Mouse (Mus musculus) midbrain, embryonic 10.5 days (tissue): ENCODE results near the gene Patl2. TPM values are rescaled to one million over a fixed set of nuclear protein-coding genes. Genes with fewer than 3 reads are reported as not detected.
"Not testable (repeated sequence)": the region's sequence is repeated elsewhere in the genome, so short reads cannot be mapped to it uniquely, and the experiment has no call there.

ENCODE experiments used
- DNase-seq: peaks from one replicate; pipeline ENCODE4 v3.0.0-alpha.2; 2017; ENCODE audit warnings: low spot score
- H3K27ac ChIP-seq: fragments of 300-500 bp; sonication (generic); replicated peaks from 2 replicates; pipeline ENCODE4 v1.5.1; 2016; ENCODE audit warnings: mild to moderate bottlenecking
- H3K27me3 ChIP-seq: fragments of 300-500 bp; sonication (generic); 2 replicates; pipeline ENCODE4 v1.6.1; 2016; ENCODE audit warnings: low read depth, mild to moderate bottlenecking; ENCODE audit not compliant: poor library complexity, severe bottlenecking
- H3K36me3 ChIP-seq: fragments of 300-500 bp; sonication (generic); 2 replicates; pipeline ENCODE4 v1.6.1; 2016; ENCODE audit warnings: mild to moderate bottlenecking, moderate library complexity
- H3K4me1 ChIP-seq: fragments of 300-500 bp; sonication (generic); 2 replicates; pipeline ENCODE4 v1.6.1; 2016
- H3K4me3 ChIP-seq: fragments of 300-500 bp; sonication (generic); 2 replicates; pipeline ENCODE4 v1.5.1; 2016; ENCODE audit warnings: mild to moderate bottlenecking, moderate library complexity
- H3K9me3 ChIP-seq: fragments of 300-500 bp; sonication (generic); replicated peaks from 2 replicates; pipeline ENCODE4 v1.6.1; 2016; ENCODE audit warnings: mild to moderate bottlenecking
- WGBS: fragments of 180-500 bp; shearing (Covaris S2); methylation state at CpG from one replicate; pipeline ENCODE4 v1.1.7; 2016; 5-methylcytosine and 5-hydroxymethylcytosine counted together
- polyA plus RNA-seq: library from polyadenylated mRNA; unstranded; fragments of >200 nt; fragmentation: Nextera tagmentation; extraction: Ambion mirVana; gene quantifications from 2 replicates; pipeline ENCODE4 v1.2.1, GENCODE M21; 2016

Patl2 gene
- not detected in 2 replicates for polyA plus RNA-seq

- 83% methylated on average over 17 of the region's 17 CpGs for whole genome bisulfite sequencing
- no peak within 1 kb of the TSS for H3K27ac ChIP-seq
- DNase-seq, result no peak
- no peaks in the 10 kb centered on the region for H3K36me3 ChIP-seq
- no peak within 1 kb of the TSS for H3K4me3 ChIP-seq
- H3K4me1 ChIP-seq, result no peaks in the 10 kb centered on the region
- no peaks in the 10 kb centered on the region for H3K9me3 ChIP-seq
- no peaks in the 10 kb centered on the region for H3K27me3 ChIP-seq
Measured at GRCm38 (mm10) chr2:122186106-122186505, at the start of gene Patl2, which contains the start of gene Terb2. Gene Patl2, minus strand, starts transcription at chr2:122186189. Gene Terb2, plus strand, starts transcription at chr2:122186272.

DNA sequence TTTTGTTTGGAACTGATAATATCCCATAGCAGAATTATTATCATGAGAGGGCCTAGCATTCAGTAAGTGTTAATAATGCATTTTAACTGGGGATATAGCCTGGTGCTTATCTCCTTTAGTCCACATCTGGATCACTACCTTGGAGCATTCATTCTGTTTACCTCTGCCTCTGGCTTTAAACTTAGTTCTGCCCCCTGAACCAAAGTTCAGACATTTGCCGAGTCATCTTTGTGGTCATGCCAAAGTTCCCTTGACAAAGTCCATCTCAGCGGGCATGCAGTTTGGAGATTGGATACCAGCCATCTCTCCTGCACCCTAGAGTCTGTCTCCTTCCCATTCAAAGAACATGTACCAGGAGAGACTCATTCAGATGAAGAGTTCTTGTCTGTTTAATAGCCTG is 49.4 kb upstream of the Patl2 start:
- peak overlapping the region; percentile 66 for H3K4me3 ChIP-seq
- no peaks in the 10 kb centered on the region for H3K9me3 ChIP-seq
- no peaks in the 10 kb centered on the region for H3K36me3 ChIP-seq
- H3K4me1 ChIP-seq, result peaks cover 14% of the 10 kb centered on the region
- WGBS, result 86% methylated on average over 2 of the region's 2 CpGs
- no peak overlapping the region for H3K27ac ChIP-seq
- DNase-seq, result no peak
- H3K27me3 ChIP-seq, result peaks cover 10% of the 10 kb centered on the region

- under 1% methylated on average over 35 of the region's 35 CpGs for WGBS
- Histone ChIP-seq H3K9me3 (no peaks in the 10 kb centered on the region), H3K4me3 (peak within 1 kb of the TSS; percentile 66), H3K36me3 (no peaks in the 10 kb centered on the region), H3K27me3 (peaks cover 10% of the 10 kb centered on the region), H3K4me1 (peaks cover 14% of the 10 kb centered on the region), H3K27ac (peak within 1 kb of the TSS; percentile 84)
- peak; percentile 95 for DNase-seq
Measured at GRCm38 (mm10) chr2:122234611-122235288, 48.8 kb upstream of the Patl2 start, which contains the start of gene Sord. Gene Sord, plus strand, starts transcription at chr2:122234749.

DNA sequence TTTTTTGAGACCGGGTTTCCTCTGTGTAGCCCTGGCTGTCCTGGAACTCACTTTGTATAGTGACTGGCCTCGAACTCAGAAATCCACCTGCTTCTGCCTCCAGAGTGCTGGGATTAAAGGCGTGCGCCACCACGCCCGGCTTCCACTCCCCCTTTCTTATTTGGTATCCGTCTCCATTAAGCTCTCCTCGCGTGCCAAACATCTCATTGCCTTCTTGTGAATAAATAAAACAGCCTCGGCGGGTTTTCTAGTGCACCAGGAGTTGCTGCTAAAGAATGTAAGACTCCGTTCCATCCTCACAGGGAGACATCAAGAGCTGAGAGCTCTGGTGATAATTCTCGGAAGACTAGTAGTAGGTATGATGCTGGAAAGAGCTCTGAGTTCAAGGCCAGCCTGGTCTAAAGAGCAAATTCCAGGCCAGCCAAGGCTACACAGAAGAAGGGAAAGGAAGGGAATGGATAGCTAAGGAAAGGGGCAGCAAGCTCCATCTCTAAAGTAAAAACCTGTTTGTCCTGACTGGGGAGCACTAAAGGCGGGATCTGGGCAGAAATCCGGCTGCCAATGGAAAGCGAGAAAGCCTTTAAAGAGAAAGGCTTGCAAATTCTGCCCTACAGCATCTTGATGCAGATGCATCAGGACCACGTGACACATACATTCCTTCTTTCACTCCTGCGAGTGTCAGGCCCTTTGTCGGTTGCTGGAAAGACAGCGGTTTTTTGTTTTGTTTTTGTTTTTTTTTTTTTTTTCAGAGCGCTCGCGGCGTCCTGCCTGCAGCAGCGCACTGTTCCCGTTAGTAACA is 48.0 kb upstream of the Patl2 start:
- Histone ChIP-seq H3K27ac (peak overlapping the region; percentile 84), H3K36me3 (no peaks in the 10 kb centered on the region), H3K4me1 (peaks cover 14% of the 10 kb centered on the region), H3K9me3 (no peaks in the 10 kb centered on the region), H3K27me3 (peaks cover 10% of the 10 kb centered on the region), H3K4me3 (peak overlapping the region; percentile 66)
- peak; percentile 62 for DNase-seq
- 8% methylated on average over 26 of the region's 26 CpGs for WGBS

GRCm38 (mm10) chr2:122233341-122233740 is 47.4 kb upstream of the Patl2 start:
- Histone ChIP-seq H3K36me3 (no peaks in the 10 kb centered on the region), H3K9me3 (no peaks in the 10 kb centered on the region), H3K4me3 (no peak overlapping the region), H3K27me3 (peaks cover 10% of the 10 kb centered on the region), H3K4me1 (peaks cover 14% of the 10 kb centered on the region), H3K27ac (no peak overlapping the region)
- 59% methylated on average over 5 of the region's 5 CpGs for WGBS
- DNase-seq, result no peak

DNA sequence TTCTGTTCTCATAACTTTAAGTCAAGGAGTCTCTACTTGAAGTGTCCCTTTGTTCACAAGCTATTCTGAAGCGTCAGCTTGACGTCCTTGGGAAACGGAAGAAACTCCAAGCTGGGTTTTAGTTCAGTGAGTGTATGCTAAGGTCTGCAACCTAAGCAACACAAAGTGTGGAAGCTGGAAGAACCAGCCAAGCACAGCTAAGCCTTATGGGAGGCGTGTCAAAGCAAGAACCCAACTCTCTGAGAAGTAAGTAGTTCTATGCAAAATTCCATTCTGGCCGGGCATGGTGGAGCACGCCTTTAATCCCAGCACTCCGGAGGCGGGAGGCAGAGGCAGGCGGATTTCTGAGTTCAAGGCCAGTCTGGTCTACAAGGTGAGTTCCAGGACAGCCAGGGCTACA is 45.6 kb upstream of the Patl2 start:
- 77% methylated on average over 9 of the region's 9 CpGs for WGBS
- H3K4me3 ChIP-seq, result no peak overlapping the region
- no peak overlapping the region for H3K27ac ChIP-seq
- no peaks in the 10 kb centered on the region for H3K9me3 ChIP-seq
- peaks cover 14% of the 10 kb centered on the region for H3K4me1 ChIP-seq
- peaks cover 10% of the 10 kb centered on the region for H3K27me3 ChIP-seq
- no peak for DNase-seq
- H3K36me3 ChIP-seq, result no peaks in the 10 kb centered on the region

- no peaks in the 10 kb centered on the region for H3K36me3 ChIP-seq
- peaks cover 12% of the 10 kb centered on the region for H3K4me1 ChIP-seq
- WGBS, result 83% methylated on average over 6 of the region's 6 CpGs
- no peak for DNase-seq
- H3K27me3 ChIP-seq, result peaks cover 1% of the 10 kb centered on the region
- no peaks in the 10 kb centered on the region for H3K9me3 ChIP-seq
- H3K4me3 ChIP-seq, result no peak overlapping the region
- no peak overlapping the region for H3K27ac ChIP-seq
Measured at GRCm38 (mm10) chr2:122230395-122230794, 44.4 kb upstream of the Patl2 start.

- Histone ChIP-seq H3K4me1 (no peaks in the 10 kb centered on the region), H3K36me3 (no peaks in the 10 kb centered on the region), H3K9me3 (no peaks in the 10 kb centered on the region), H3K4me3 (no peak overlapping the region), H3K27me3 (no peaks in the 10 kb centered on the region), H3K27ac (no peak overlapping the region)
- DNase-seq, result no peak
Measured at GRCm38 (mm10) chr2:122223654-122224053, 37.7 kb upstream of the Patl2 start.

DNA sequence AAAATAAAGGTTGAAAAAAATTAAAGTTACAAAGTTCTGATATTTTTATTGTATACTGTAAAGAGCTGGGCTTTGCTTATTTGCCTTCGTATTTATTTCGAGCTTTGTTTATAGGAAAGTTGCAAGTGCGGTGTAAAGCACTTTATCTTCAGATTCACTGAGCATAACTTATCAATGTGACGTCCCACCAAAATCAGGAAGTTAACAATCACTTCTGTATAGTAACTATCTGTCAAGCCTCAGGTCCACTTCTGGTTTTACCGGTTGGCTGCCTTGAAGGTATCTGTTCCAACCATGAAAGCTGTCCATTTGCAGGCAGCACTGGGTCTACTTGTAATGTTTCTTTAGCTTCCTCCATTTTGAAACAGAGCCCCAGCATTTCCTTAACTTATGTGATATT is 36.3 kb upstream of the Patl2 start:
- no peaks in the 10 kb centered on the region for H3K4me1 ChIP-seq
- WGBS, result 94% methylated on average over 5 of the region's 5 CpGs
- DNase-seq, result no peak

GRCm38 (mm10) chr2:122221798-122222197 is 35.8 kb upstream of the Patl2 start:
- WGBS, result 70% methylated on average over 5 of the region's 5 CpGs
- no peak overlapping the region for H3K27ac ChIP-seq
- no peaks in the 10 kb centered on the region for H3K9me3 ChIP-seq
- no peaks in the 10 kb centered on the region for H3K4me1 ChIP-seq
- DNase-seq, result no peak
- no peaks in the 10 kb centered on the region for H3K36me3 ChIP-seq
- H3K4me3 ChIP-seq, result no peak overlapping the region
- H3K27me3 ChIP-seq, result no peaks in the 10 kb centered on the region

More for the DNA sequence above, 36.3 kb upstream of the Patl2 start:
- Histone ChIP-seq H3K9me3 (no peaks in the 10 kb centered on the region), H3K4me3 (no peak overlapping the region), H3K27me3 (no peaks in the 10 kb centered on the region), H3K36me3 (no peaks in the 10 kb centered on the region), H3K27ac (no peak overlapping the region)

DNA sequence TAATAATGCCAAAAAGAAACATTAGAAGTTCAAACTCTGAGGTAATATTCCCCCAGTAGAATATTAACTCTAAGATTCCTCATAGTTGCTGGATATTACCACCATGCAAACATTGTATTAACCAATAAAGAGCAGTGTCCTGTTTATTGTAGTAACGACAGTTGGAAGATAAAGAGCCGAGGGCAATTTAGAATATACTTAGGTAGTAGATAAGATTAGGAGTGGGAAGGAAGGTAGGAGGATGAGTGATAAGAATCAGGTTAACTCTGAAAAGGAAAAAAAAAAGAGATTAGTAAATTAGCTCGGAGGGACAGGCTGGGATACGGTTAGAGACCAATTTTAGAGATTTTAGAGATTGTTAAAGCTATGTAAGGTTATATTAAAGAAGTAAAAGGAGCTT is 35.4 kb upstream of the Patl2 start:
- no peaks in the 10 kb centered on the region for H3K36me3 ChIP-seq
- no peak for DNase-seq
- no peak overlapping the region for H3K4me3 ChIP-seq
- no peaks in the 10 kb centered on the region for H3K4me1 ChIP-seq
- WGBS, result 82% methylated on average over 4 of the region's 4 CpGs
- H3K9me3 ChIP-seq, result no peaks in the 10 kb centered on the region
- no peak overlapping the region for H3K27ac ChIP-seq
- H3K27me3 ChIP-seq, result no peaks in the 10 kb centered on the region

DNA sequence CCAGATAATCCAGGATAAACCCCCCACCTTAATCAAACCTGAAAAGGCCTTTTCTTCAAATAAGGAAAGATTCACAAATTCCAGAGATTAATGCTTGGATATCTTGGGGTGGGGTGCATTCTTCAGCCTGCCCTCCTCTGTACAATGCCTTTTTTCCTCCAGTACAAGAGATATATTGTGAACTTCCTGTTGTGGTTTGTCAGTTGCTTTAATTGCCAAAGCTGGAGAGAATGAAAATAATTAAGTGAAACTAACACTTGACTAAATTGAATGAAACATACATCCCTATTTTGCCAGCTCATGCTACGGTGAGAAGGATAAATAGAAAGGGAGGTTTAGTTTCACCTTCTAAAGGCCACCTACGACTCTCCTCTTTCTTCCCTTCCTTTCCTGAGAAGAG is 32.2 kb upstream of the Patl2 start:
- 0 out of 2 replicates have a peak, but pooled peaks cover 2% of the 10 kb centered on the region for H3K27me3 ChIP-seq
- no peak overlapping the region for H3K4me3 ChIP-seq
- no peaks in the 10 kb centered on the region for H3K36me3 ChIP-seq
- no peak overlapping the region for H3K27ac ChIP-seq
- no peak for DNase-seq
- H3K9me3 ChIP-seq, result no peaks in the 10 kb centered on the region
- no peaks in the 10 kb centered on the region for H3K4me1 ChIP-seq
- 76% methylated on average over 2 of the region's 2 CpGs for WGBS

- DNase-seq, H3K27me3 ChIP-seq, H3K9me3 ChIP-seq, H3K36me3 ChIP-seq, H3K4me3 ChIP-seq, H3K4me1 ChIP-seq, H3K27ac ChIP-seq: not testable (repeated sequence)
- WGBS, result 96% methylated on average over 4 of the region's 4 CpGs
Measured at GRCm38 (mm10) chr2:122217075-122217474, 31.1 kb upstream of the Patl2 start.
